Mouse (Mus musculus) liver, embryonic 18 days (tissue): ENCODE data around the gene Vmn1r159. TPM values are rescaled to one million over a fixed set of nuclear protein-coding genes. Genes with fewer than 3 reads are reported as not detected.

Source experiments
- polyA plus RNA-seq: library from polyadenylated mRNA; depleted of rRNA; stranded (reverse); fragments of >200 nt; gene quantifications from 2 replicates; pipeline ENCODE4 v1.2.3, GENCODE M21; 2012; rRNA removed

Vmn1r159 gene
- not detected in 2 replicates for polyA plus RNA-seq

GRCm38 (mm10) chr7:22843505-22843904, at the start of gene Vmn1r159:
Gene Vmn1r159, minus strand, starts transcription at chr7:22843605.

DNA sequence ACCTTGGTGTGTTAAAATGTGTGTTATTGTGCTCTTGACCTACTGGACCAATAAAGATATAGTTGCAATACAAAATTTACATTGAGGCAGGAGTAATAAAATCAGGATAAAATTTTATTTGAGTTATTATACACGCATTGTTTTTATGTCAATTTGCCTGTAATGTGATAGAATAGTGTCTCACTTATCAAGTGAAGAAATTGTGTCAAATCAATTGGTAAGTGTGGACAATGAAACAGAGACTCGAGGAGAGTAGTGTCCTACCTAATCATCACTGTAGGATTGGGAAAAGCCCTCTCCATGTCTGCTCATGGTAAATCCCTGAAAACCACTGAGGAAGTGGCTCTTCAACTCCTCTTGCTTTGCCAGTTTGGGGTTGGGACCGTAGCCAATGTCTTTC, 27.5 kb upstream of the Vmn1r159 start, which contains the start of gene Vmn1r160:
Gene Vmn1r160, plus strand, starts transcription at position 301 of the 400 bp plus-strand sequence.

Other genes starting within 250 kb of the Vmn1r159 start
- gene Vmn1r155, start 185.6 kb downstream of the Vmn1r159 start, polyA plus RNA-seq, result not detected in 2 replicates
- not detected in 2 replicates for gene Gm8693, start 151.3 kb downstream of the Vmn1r159 start, polyA plus RNA-seq
- not detected in 2 replicates for gene Gm4567, start 123.9 kb downstream of the Vmn1r159 start, polyA plus RNA-seq
- not detected in 2 replicates for gene Vmn1r157, start 81.9 kb downstream of the Vmn1r159 start, polyA plus RNA-seq
- not detected in 2 replicates for gene Vmn1r158, start 52.8 kb downstream of the Vmn1r159 start, polyA plus RNA-seq
- gene Vmn1r160, start 27.6 kb upstream of the Vmn1r159 start, polyA plus RNA-seq, result not detected in 2 replicates
- gene Gm4214, start 141.1 kb upstream of the Vmn1r159 start, polyA plus RNA-seq, result not detected in 2 replicates
- not detected in 2 replicates for gene Gm4216, start 176.3 kb upstream of the Vmn1r159 start, polyA plus RNA-seq
- not detected in 2 replicates for gene Vmn1r163, start 211.9 kb upstream of the Vmn1r159 start, polyA plus RNA-seq
- not detected in 2 replicates for gene Gm8720, start 223.9 kb upstream of the Vmn1r159 start, polyA plus RNA-seq